Mouse (Mus musculus): ENCODE data around the gene Pp2d1. TPM values are rescaled to one million over a fixed set of nuclear protein-coding genes. Genes with fewer than 3 reads are reported as not detected.

Pp2d1 gene
- polyA plus RNA-seq, 1 experiment from 2014 or later = 0.65 TPM

DNA sequence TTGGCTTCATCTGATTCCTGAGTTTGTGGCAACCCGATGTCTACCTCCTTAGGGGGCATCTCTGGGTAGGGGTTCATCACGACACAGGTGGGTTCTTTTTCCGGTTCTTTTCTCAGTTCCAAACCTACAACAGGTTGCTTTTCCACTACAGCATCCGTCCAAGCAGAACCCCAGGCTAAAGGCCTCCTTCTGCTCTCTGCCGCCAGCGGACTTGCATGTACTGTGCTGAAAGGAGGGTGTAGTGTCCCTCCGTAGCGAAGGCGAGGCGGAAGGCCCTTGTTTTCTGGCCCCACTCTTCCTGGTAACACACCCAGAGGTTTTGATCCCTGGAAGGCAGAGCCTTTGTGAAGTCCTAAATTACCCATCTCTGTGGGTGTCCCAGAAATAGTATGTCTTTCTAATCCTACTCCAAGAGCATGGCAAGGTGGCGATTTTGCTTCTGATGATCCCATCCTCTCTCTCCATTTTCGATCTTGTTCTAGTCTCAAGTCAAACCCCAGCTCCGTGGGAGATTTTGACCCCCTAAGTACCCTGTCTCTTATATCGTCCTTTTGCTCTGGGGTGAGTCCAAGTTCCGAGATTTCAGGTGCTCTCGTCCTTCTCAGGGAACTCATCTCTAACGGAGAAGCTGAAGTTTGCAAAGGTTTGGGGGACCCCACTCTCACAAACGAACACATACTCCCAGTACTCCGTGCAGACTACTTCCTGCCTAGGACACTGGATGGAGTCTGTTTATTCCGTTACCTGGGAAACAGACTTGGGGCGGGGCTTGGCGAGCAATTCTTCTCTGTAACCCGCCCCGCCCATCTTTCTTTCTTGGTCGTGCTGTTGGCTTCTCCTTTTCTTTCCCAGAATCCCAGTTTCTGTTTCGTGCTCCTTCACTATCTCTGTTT, 76.4 kb downstream of the Pp2d1 start, which contains the start of gene Efhb:
Gene Efhb (minus strand): TSS at position 719 of the 893 bp plus-strand sequence.
- Histone ChIP-seq H3K9ac (peak within 1 kb of the TSS; percentile 37; the same call in 1 of the 2 replicates), H3K4me1 (peaks cover 9% of the 10 kb centered on the region), H3K9me3 (no peaks in the 10 kb centered on the region), H3K27ac (no peak within 1 kb of the TSS), H3K27me3 (replicated peaks) (no peaks in the 10 kb centered on the region), H3K36me3 (replicated peaks) (no peaks in the 10 kb centered on the region), H3K4me3 (peak within 1 kb of the TSS; percentile 39), H3K4me2 (peak within 1 kb of the TSS; percentile 60)
- peak; percentile 97 for ATAC-seq (replicated peaks)
- 17% methylated on average over 26 of the region's 26 CpGs for WGBS

Other genes starting within 250 kb of the Pp2d1 start
- gene Efhb, start 76.1 kb downstream of the Pp2d1 start, polyA plus RNA-seq (2015; fragmentation: Nextera tagmentation; extraction: Ambion mirVana) = 1.0 and 1.2 TPM in 2 replicates
- gene Rab5a, start 60.2 kb downstream of the Pp2d1 start, polyA plus RNA-seq (2015; fragmentation: Nextera tagmentation; extraction: Ambion mirVana) = 104 and 110 TPM in 2 replicates
- 6.5 and 6.7 TPM in 2 replicates for gene Kat2b, start 27.4 kb upstream of the Pp2d1 start, polyA plus RNA-seq (2015; fragmentation: Nextera tagmentation; extraction: Ambion mirVana)
- 4.1 and 4.7 TPM in 2 replicates for gene Sgo1, start 149.9 kb upstream of the Pp2d1 start, polyA plus RNA-seq (2015; fragmentation: Nextera tagmentation; extraction: Ambion mirVana)

All from midbrain, embryonic 15.5 days (tissue).